Mouse (Mus musculus) mesoderm, embryonic 11.5 days (tissue): Measurements from ENCODE around the gene Magix.
"Not testable (repeated sequence)": the region's sequence is repeated elsewhere in the genome, so short reads cannot be mapped to it uniquely, and the experiment has no call there.

ENCODE experiments used
- DNase-seq: peaks from one replicate; pipeline ENCODE4 v3.0.0-alpha.2; 2012; ENCODE audit warnings: low read depth, low spot score

The Magix gene

GRCm38 (mm10) chrX:7680864-7681263 is at the start of gene Magix:
TSS of gene Magix (minus strand) at chrX:7681251.
- DNase-seq, result no peak

GRCm38 (mm10) chrX:7728922-7729265 is 47.8 kb upstream of the Magix start:
- DNase-seq, result no peak

GRCm38 (mm10) chrX:7728215-7728921 is 47.3 kb upstream of the Magix start, which contains the start of gene Praf2:
TSS of gene Praf2 (plus strand) at chrX:7728439.
- DNase-seq, result peak; percentile 86

- no peak for DNase-seq
Observed at GRCm38 (mm10) chrX:7727176-7727575, 46.1 kb upstream of the Magix start.

GRCm38 (mm10) chrX:7725841-7726240 is 44.8 kb upstream of the Magix start:
- DNase-seq, result no peak

GRCm38 (mm10) chrX:7724135-7724534 is 43.1 kb upstream of the Magix start:
- no peak for DNase-seq

- no peak for DNase-seq
Observed at GRCm38 (mm10) chrX:7722691-7723090, 41.6 kb upstream of the Magix start.

- no peak for DNase-seq
Observed at GRCm38 (mm10) chrX:7722282-7722611, 41.2 kb upstream of the Magix start.

GRCm38 (mm10) chrX:7721514-7722281 is 40.6 kb upstream of the Magix start, which contains the start of gene Gm45208:
TSS of gene Gm45208 (plus strand) at chrX:7722245.
- DNase-seq, result peak; percentile 70

GRCm38 (mm10) chrX:7716058-7716457 is 35.0 kb upstream of the Magix start:
- not testable (repeated sequence) for DNase-seq

- peak; percentile 94 for DNase-seq
Observed at GRCm38 (mm10) chrX:7714135-7714899, 33.3 kb upstream of the Magix start, which contains the start of gene Wdr45. TSS of gene Wdr45 (plus strand) at chrX:7714333.

- DNase-seq, result not testable (repeated sequence)
Observed at GRCm38 (mm10) chrX:7713764-7714134, 32.7 kb upstream of the Magix start.

GRCm38 (mm10) chrX:7696954-7697381 is 15.9 kb upstream of the Magix start, which contains the start of gene Gpkow:
TSS of gene Gpkow (plus strand) at chrX:7697131.
- peak; percentile 92 for DNase-seq

- no peak for DNase-seq
Observed at GRCm38 (mm10) chrX:7696520-7696919, 15.5 kb upstream of the Magix start.

- peak; percentile 33 for DNase-seq
Observed at GRCm38 (mm10) chrX:7692862-7693261, 11.8 kb upstream of the Magix start.

- DNase-seq, result no peak
Observed at GRCm38 (mm10) chrX:7690486-7690885, 9.4 kb upstream of the Magix start.

- DNase-seq, result no peak
Observed at GRCm38 (mm10) chrX:7688321-7688720, 7.3 kb upstream of the Magix start.

GRCm38 (mm10) chrX:7680057-7680412 is 1.0 kb downstream of the Magix start:
- DNase-seq, result no peak

GRCm38 (mm10) chrX:7679405-7680056 is 1.5 kb downstream of the Magix start:
- peak; percentile 93 for DNase-seq

GRCm38 (mm10) chrX:7678986-7679385 is 2.1 kb downstream of the Magix start:
- no peak for DNase-seq

- DNase-seq, result no peak
Observed at GRCm38 (mm10) chrX:7675001-7675380, 6.1 kb downstream of the Magix start.
